Mouse (Mus musculus): ENCODE results near the gene Rassf6.

- TF ChIP-seq POLR2A (IDR thresholded peaks at IDR 0.05; ENCODE audit: extremely low read depth, insufficient read depth, low read length) (no peak), CTCF (IDR thresholded peaks at IDR 0.05; ENCODE audit: extremely low read depth, insufficient read depth, low read length) (no peak)
Measured at GRCm38 (mm10) chr5:90617859-90618258, 22.6 kb downstream of the Rassf6 start.

All from cortical plate, adult 2 months (tissue).